Mouse (Mus musculus) neural tube, embryonic 15.5 days (tissue): ENCODE results near the gene Dnah7c. TPM values are rescaled to one million over a fixed set of nuclear protein-coding genes. Genes with fewer than 3 reads are reported as not detected.
"Not testable (repeated sequence)": the region's sequence is repeated elsewhere in the genome, so short reads cannot be mapped to it uniquely, and the experiment has no call there.

ENCODE experiments used
- ATAC-seq: fragments of 200-750 bp; cut with Nextera tagmentation; 2 replicates; pipeline ENCODE4 v1.8.0; 2017; ENCODE audit warnings: mild to moderate bottlenecking, moderate TSS enrichment, moderate library complexity; ENCODE audit not compliant: low FRiP score
- H3K27ac ChIP-seq: fragments of 300-500 bp; sonication (generic); replicated peaks from 2 replicates; pipeline ENCODE4 v1.5.1; 2015; ENCODE audit warnings: mild to moderate bottlenecking, inconsistent platforms
- H3K27me3 ChIP-seq: fragments of 300-500 bp; sonication (generic); replicated peaks from 2 replicates; pipeline ENCODE4 v1.6.1; 2015; ENCODE audit warnings: inconsistent platforms
- H3K36me3 ChIP-seq: fragments of 300-500 bp; sonication (generic); 2 replicates; pipeline ENCODE4 v1.6.1; 2015; ENCODE audit warnings: inconsistent platforms
- H3K4me1 ChIP-seq: fragments of 300-500 bp; sonication (generic); 2 replicates; pipeline ENCODE4 v1.6.1; 2015; ENCODE audit warnings: inconsistent platforms
- H3K4me2 ChIP-seq: fragments of 300-500 bp; sonication (generic); 2 replicates; pipeline ENCODE4 v1.6.1; 2015; ENCODE audit warnings: inconsistent platforms, mild to moderate bottlenecking, moderate library complexity
- H3K4me3 ChIP-seq: fragments of 300-500 bp; sonication (generic); replicated peaks from 2 replicates; pipeline ENCODE4 v1.5.1; 2015; ENCODE audit warnings: mild to moderate bottlenecking, inconsistent platforms
- H3K9ac ChIP-seq: fragments of 300-500 bp; sonication (generic); replicated peaks from 2 replicates; pipeline ENCODE4 v1.6.1; 2015; ENCODE audit warnings: mild to moderate bottlenecking, inconsistent platforms
- H3K9me3 ChIP-seq: fragments of 300-500 bp; sonication (generic); replicated peaks from 2 replicates; pipeline ENCODE4 v1.6.1; 2016; ENCODE audit warnings: inconsistent platforms
- WGBS: fragments of 180-500 bp; shearing (Covaris S2); methylation state at CpG from one replicate; pipeline ENCODE4 v1.1.7; 2015; ENCODE audit warnings: mixed read lengths; 5-methylcytosine and 5-hydroxymethylcytosine counted together
- polyA plus RNA-seq: library from polyadenylated mRNA; unstranded; fragments of >200 nt; fragmentation: Nextera tagmentation; extraction: Ambion mirVana; gene quantifications from 2 replicates; pipeline ENCODE4 v1.2.1, GENCODE M21; 2015

Dnah7c gene
- 0.10 and 0.19 TPM in 2 replicates for polyA plus RNA-seq

DNA sequence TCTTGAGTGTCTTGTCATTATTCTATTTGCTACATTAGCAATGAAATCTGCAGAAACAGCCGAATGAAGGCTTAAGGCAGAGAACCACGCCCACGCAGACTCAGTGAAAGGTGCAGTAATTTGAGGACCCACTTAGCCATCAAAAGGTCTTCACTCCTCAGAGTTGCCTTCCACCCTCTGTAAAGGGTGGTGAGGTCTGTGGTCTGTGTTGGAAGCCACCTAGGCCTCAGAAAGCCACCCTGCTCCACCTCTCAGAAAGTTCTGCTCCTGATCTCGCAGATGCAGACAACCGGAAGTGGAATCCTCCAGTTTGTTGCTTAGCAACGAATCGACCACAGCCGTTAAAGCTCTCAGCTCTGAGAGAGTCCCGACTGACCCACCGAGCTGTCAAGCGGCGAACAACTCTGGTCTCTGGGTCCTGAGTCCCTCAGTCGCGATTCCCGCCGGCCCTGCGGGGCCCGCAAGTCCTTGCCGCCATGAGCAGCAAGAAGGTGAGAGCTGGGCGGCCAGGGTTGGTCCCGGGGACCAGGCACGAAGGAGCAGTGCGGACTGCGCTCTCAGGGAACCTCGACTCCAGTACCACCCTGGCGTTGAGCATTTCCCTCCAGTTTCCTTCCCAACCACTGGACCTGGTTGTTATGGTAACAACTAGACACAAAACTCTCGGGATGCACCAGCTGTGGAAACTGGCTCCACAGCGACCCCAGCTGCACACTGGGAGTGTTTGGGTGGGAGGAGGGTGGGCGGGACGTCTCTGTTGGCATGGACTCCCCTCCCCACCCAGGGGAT lies at the start of gene Dnah7c:
Gene Dnah7c, plus strand, starts transcription at position 456 of the 789 bp plus-strand sequence.
- peak; percentile 88 for ATAC-seq
- peak within 1 kb of the TSS; percentile 41; the same call in 1 of the 2 replicates for H3K27ac ChIP-seq
- 13% methylated on average over 30 of the region's 30 CpGs for WGBS
- H3K9me3 ChIP-seq: no peaks in the 10 kb centered on the region
- H3K4me1 ChIP-seq: 0 out of 2 replicates have a peak, but pooled peaks cover 8% of the 10 kb centered on the region
- peak within 1 kb of the TSS; percentile 84 for H3K4me2 ChIP-seq
- no peaks in the 10 kb centered on the region for H3K27me3 ChIP-seq
- H3K9ac ChIP-seq: peak within 1 kb of the TSS; percentile 51
- H3K36me3 ChIP-seq: no peaks in the 10 kb centered on the region
- H3K4me3 ChIP-seq: peak within 1 kb of the TSS; percentile 50

DNA sequence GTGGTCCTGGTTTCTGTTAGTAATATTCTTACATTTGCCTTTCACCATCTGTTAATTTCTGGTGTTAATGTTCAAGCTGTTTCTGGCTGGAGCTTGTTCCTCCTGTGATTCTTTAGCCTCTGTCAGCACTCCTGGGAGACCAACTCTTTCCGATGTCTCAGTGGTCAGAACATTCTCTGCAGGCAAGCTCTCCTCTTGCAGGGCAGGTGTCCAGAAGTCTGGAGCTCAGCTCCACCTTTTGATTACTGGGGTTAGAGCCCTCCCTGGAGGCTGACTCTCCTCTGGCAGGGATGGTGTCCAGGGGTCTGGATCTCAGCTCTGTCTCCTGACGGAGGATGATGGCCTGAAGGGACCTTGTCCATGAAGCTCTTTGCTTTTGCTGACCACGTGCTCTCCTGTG lies 44.8 kb upstream of the Dnah7c start:
- not testable (repeated sequence) for H3K9me3 ChIP-seq, ATAC-seq
- WGBS: 94% methylated on average over 3 of the region's 3 CpGs

DNA sequence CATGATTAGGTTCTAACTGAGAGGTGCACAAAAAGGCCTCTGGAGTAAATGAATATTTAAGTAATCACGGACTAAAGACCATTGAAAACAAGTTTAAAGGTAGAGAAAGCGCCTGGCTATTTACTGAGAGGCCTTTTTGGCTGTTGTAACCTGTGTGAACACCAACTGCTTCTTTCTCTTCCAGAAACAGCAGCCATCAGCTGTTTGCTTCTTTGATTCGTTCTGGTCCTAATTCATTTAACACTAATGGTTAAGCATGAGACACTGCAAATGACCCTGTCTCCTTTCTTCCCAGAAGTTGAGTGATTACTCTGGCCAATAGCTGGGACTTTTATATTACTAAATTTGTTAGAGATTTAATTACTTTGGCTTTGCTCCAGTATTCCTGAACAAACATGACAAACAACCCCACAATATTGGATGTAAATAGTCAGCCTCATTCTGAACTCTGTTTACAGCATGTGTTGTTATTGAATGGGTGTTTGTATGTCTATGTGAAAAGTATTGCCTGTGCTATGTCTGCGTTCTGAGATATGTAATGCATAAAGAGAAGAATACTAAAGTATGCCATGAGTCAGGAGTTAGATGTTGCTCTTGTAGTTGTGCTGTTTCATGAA lies 30.6 kb upstream of the Dnah7c start:
- H3K36me3 ChIP-seq, H3K27me3 ChIP-seq, ATAC-seq, H3K9ac ChIP-seq, H3K9me3 ChIP-seq, H3K4me2 ChIP-seq, H3K4me3 ChIP-seq, H3K27ac ChIP-seq, H3K4me1 ChIP-seq: not testable (repeated sequence)
- WGBS: 39% methylated on average over 3 of the region's 4 CpGs

More for the DNA sequence above, 44.8 kb upstream of the Dnah7c start:
- H3K36me3 ChIP-seq, H3K4me1 ChIP-seq, H3K4me3 ChIP-seq, H3K27ac ChIP-seq, H3K4me2 ChIP-seq, H3K9ac ChIP-seq, H3K27me3 ChIP-seq: not testable (repeated sequence)

DNA sequence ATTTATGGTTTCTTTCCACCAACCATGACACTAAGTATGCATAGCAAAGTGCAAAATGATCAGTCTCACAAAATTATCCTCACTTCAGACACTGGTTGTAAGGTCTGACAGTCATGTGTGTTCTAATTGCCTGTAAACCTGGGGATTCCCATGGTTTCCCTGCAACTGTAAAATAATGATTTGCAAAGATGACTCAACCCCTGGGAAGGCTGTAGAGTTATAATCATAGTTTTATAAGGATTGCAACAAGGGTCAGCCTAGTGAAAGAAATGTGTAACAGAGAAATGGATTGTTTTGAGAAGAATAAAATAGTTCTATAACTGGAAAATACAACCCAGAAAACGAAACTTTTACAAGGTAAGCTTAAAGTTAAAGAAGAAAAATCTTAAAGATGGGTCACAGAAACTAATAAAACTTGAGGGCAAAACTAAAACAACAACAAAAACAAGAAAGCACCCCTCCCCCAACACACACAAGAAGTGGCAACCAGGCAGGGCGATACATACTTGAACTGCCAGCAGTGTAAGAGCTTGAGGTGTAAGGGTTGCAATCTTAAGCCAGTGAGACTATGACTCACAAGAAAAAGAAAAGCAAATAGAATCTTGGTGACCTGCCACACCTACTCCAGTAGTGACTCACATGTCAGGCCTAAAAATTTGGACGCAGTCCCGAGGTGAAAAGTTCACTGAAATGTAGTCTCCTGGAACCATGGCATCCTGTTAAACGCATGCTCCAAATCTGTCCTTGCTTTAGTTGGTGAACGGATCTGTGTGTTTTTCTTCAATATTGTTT lies 16.9 kb upstream of the Dnah7c start:
- Histone ChIP-seq H3K4me3 (no peak overlapping the region), H3K9me3 (no peaks in the 10 kb centered on the region), H3K36me3 (no peaks in the 10 kb centered on the region), H3K9ac (no peak overlapping the region), H3K27ac (no peak overlapping the region), H3K27me3 (no peaks in the 10 kb centered on the region), H3K4me1 (no peaks in the 10 kb centered on the region), H3K4me2 (no peak overlapping the region)
- WGBS: 86% methylated on average over 6 of the region's 6 CpGs
- ATAC-seq: no peak

DNA sequence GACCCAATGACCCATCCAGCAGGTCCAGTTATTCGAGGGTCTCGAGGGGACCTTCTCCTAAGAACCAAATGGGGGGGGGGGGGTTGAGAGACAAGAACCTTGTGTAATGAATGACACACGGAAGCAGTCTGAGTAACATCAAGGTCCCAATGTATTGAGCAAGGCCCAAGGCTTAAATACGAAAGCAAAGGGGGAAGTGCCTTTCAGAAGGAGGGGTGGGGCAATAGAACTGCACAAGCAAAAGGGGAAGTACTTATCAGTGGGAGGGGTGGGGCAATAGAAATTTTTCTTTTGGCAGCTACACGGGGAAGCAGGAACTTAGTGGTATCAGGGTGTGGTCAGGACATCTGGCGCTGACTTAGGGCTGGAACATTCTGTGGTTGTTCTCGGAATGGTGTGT lies 10.6 kb upstream of the Dnah7c start:
- H3K4me2 ChIP-seq, H3K4me3 ChIP-seq, ATAC-seq, H3K4me1 ChIP-seq, H3K36me3 ChIP-seq, H3K27ac ChIP-seq, H3K9me3 ChIP-seq, H3K9ac ChIP-seq, H3K27me3 ChIP-seq: not testable (repeated sequence)
- WGBS: 89% methylated on average over 7 of the region's 7 CpGs

DNA sequence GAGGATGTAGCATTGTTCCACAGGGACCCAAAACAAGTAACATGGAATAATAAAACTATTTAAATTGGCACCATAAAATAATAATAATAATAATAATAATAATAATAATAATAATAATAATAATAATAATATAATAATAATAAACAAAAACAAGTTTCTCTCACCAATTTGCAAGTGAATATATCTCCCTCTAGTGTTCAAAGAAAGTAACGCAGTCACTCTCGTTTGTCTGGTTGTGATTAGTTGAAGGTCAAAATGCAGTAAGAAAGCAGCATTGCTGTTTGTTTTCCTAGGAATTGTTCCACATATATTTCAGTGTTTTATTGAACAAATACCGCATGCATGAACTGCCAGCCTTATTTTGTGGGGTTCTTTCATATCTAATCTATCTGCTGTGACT lies 8.4 kb upstream of the Dnah7c start:
- not testable (repeated sequence) for H3K36me3 ChIP-seq, H3K27ac ChIP-seq, H3K9ac ChIP-seq, H3K4me1 ChIP-seq, ATAC-seq, H3K4me2 ChIP-seq, H3K27me3 ChIP-seq, H3K4me3 ChIP-seq, H3K9me3 ChIP-seq
- WGBS: 24% methylated on average over 3 of the region's 3 CpGs

DNA sequence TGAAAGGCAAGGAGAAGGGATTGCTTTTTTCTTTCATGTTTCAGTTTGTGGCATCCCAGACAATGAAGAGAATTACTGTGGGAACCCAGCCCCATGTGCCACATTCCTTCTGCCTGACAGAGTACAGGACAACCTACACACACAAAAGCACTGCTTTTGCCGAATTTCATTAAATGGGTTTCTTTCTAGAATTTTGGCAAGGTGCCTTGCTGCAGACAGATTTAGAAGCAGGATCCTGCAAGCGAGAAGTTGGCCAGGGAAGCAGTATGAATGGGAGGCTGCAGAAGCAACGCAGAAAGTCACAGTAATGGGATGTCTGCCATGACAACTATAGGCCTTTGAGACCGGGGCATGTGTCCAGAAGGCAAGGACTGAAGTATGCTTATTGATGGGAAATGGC lies 6.4 kb upstream of the Dnah7c start:
- H3K4me2 ChIP-seq, H3K27me3 ChIP-seq: not testable (repeated sequence)
- 0 out of 2 replicates have a peak overlapping the region, but pooled peaks have one; percentile 54 for H3K27ac ChIP-seq

DNA sequence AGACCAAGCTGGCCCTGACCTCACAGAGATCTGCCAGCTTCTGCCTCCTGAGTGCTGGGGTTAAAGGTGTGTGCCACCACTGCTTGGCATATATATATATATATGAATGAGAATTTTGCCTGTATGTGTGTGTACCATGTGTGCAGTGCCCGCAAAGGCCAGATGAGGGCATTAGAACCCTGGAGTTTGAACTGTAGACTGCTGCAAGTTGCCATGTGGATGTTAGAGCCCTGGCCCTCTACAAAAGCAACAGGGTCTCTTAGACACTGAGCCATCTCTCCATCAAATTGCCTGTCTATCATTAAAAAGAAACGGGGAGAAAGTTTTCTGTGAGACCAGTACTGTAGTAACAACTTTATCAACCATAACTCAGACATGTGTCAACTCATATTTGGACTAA lies 3.0 kb downstream of the Dnah7c start:
- no peaks in the 10 kb centered on the region for H3K27me3 ChIP-seq
- no peaks in the 10 kb centered on the region for H3K9me3 ChIP-seq
- 0 out of 2 replicates have a peak, but pooled peaks cover 8% of the 10 kb centered on the region for H3K4me1 ChIP-seq
- ATAC-seq: no peak
- H3K4me2 ChIP-seq: no peak overlapping the region
- WGBS: 92% methylated on average over 2 of the region's 2 CpGs
- no peak overlapping the region for H3K4me3 ChIP-seq
- no peak overlapping the region for H3K27ac ChIP-seq
- no peaks in the 10 kb centered on the region for H3K36me3 ChIP-seq
- H3K9ac ChIP-seq: no peak overlapping the region

More for the DNA sequence above, 6.4 kb upstream of the Dnah7c start:
- not testable (repeated sequence) for H3K4me1 ChIP-seq, H3K9ac ChIP-seq, H3K9me3 ChIP-seq, H3K36me3 ChIP-seq, H3K4me3 ChIP-seq
- WGBS: 39% methylated on average over 4 of the region's 4 CpGs
- ATAC-seq: peak; percentile 90

DNA sequence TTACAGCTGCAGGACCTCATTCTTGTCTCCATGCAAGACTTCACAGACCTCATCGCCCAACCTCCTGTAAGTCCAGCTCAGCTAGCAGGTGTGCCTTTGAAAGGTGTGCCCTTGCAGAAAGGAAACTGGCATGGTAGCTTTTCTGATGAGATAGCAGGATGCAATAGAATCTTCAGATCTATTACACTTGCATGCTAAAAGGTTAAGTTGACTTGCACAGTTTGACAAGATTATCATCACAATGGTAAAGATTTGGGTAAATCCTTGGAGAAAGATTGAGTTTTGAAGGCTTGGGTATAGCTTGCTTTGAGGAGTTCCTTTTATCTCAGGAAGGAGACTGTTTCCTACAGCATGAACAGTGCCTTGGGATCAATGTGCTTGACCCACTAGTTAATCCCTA lies 89.3 kb downstream of the Dnah7c start:
- H3K27me3 ChIP-seq, H3K4me2 ChIP-seq, H3K36me3 ChIP-seq, H3K4me1 ChIP-seq, H3K27ac ChIP-seq, ATAC-seq, H3K4me3 ChIP-seq, H3K9ac ChIP-seq, H3K9me3 ChIP-seq: not testable (repeated sequence)
- WGBS: 80% methylated on average over 1 of the region's 1 CpGs

DNA sequence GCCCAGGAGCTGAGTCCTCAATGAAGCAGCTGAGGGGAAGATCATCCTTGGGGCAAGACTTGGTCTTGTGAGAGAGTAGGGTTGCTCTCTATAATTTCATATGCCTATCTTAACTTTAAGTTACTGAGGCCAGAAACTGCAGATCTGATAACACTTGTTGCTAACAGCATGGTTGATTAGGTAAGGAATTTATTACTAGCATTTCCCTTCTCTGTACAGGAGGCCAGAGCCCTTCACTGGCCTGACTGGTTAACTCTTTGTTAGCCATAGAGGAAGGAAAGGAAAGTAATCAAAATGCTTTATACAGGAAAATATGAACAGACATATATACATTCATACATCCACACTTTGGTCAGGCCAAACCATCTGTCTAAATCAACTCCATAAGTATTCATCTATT lies 95.6 kb downstream of the Dnah7c start:
- H3K36me3 ChIP-seq: no peaks in the 10 kb centered on the region
- H3K4me1 ChIP-seq: no peaks in the 10 kb centered on the region
- no peak overlapping the region for H3K4me2 ChIP-seq
- no peak overlapping the region for H3K9ac ChIP-seq
- no peaks in the 10 kb centered on the region for H3K9me3 ChIP-seq
- ATAC-seq: no peak
- no peak overlapping the region for H3K27ac ChIP-seq
- no peak overlapping the region for H3K4me3 ChIP-seq
- H3K27me3 ChIP-seq: no peaks in the 10 kb centered on the region

DNA sequence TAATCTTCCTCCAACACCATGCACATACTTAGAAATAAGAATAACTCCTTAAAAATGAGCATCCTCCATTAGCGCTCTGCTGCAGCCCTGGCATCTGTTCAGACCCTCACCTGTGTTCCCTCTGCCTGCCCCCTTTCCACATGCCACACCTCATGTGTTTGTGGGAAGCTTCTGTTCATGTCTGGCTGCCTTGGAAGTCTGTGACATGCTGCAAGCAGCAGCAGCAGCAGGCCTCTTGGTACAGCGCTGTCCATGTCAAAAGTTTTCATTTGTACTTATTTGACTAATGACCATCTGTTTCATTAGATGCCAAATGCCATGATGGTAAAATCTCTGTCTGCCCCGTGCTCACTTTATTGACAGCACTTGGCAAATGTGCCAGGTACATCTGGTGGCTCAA lies 101.1 kb downstream of the Dnah7c start:
- H3K27me3 ChIP-seq, H3K9ac ChIP-seq, ATAC-seq, H3K4me2 ChIP-seq, H3K36me3 ChIP-seq, H3K9me3 ChIP-seq, H3K4me1 ChIP-seq, H3K27ac ChIP-seq, H3K4me3 ChIP-seq: not testable (repeated sequence)
- 55% methylated on average over 3 of the region's 3 CpGs for WGBS
